Mouse (Mus musculus) testis, adult 10 weeks (tissue): ENCODE results near the gene Try10. TPM values are rescaled to one million over a fixed set of nuclear protein-coding genes. Genes with fewer than 3 reads are reported as not detected.

Source experiments
- polyA plus RNA-seq: library from polyadenylated mRNA; stranded (reverse); fragments of 350-450 nt; fragmentation: Illumina TruSeq; extraction: RNeasy Lipid Tissue Mini Kit (QIAGEN cat#74804); gene quantifications from one replicate; pipeline ENCODE4 v1.2.3, GENCODE M21; 2014; ENCODE audit warnings: low read depth, low replicate concordance

Gene Try10
- not detected for polyA plus RNA-seq

GRCm38 (mm10) chr6:41353932-41354331, at the start of gene Try10:
Gene Try10 (plus strand): TSS chr6:41354105.

GRCm38 (mm10) chr6:41316741-41317140, 37.2 kb upstream of the Try10 start, which contains the start of gene Try5:
Gene Try5 (minus strand): TSS chr6:41316841.

GRCm38 (mm10) chr6:41377578-41377977, 23.7 kb downstream of the Try10 start, which contains the start of gene Prss3:
Gene Prss3 (minus strand): TSS chr6:41377678.

GRCm38 (mm10) chr6:41392056-41392455, 38.2 kb downstream of the Try10 start, which contains the start of gene Gm5771:
Gene Gm5771 (plus strand): TSS chr6:41392356.

Other genes with a start within 250 kb of the Try10 start
- not detected for gene Try4, start 51.8 kb upstream of the Try10 start, polyA plus RNA-seq
- gene Try5, start 37.3 kb upstream of the Try10 start, polyA plus RNA-seq, result 2.9 TPM
- gene Prss3, start 23.6 kb downstream of the Try10 start, polyA plus RNA-seq, result not detected
- not detected for gene Gm5771, start 38.3 kb downstream of the Try10 start, polyA plus RNA-seq
- not detected for gene Gm10334, start 92.0 kb downstream of the Try10 start, polyA plus RNA-seq
- not detected for gene Prss1, start 104.8 kb downstream of the Try10 start, polyA plus RNA-seq
- gene Prss2, start 167.7 kb downstream of the Try10 start, polyA plus RNA-seq, result not detected